23 mouse cellular contexts compared by ENCODE assay signal in the genomic region with DNA sequence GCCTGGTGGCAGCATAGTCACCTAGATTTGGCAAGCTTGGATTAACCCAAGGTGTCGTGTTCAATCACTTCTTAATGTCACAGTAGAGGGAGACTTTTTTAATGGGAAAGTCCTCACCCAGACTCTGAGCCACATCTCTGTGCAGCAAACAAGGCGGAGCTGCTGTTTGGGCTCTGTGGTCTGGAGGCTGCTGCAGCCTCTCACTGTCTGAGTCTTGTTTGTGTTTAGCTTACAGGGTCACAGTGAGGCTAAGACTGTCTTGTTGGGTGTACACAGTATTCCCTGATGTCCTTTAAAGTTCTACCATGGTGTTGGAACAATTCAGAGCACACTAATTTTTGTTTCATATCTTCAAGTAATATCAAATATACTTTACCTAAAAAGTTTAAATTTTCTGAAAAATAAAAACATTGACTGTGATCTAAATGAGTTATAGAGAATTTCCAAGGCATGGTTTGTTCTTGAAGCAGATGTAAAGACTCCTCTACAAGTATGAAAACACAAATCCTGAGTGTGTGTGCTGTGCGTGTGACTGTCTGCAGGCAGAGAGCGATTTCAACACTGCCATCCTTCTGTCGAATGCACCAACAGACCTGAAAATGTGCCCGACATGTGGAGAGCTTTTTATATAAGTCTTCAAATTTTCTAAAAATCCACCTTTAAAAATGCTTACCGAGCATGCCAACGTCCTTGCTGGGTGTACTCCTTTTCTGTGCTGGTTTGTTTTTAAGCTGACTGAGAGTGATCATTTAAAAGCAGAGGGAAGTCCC. TPM values are rescaled to one million over a fixed set of nuclear protein-coding genes. Genes with fewer than 3 reads are reported as not detected.
DNase-seq lines count a peak whose midpoint lies in the region; ATAC-seq and TF ChIP-seq lines count a peak whose summit lies in the region.
"Had no signal": no experiment of that assay in that cellular context is flagged by ENCODE, and none has a peak within 500 bp of the region (broad histone marks: within the 10 kb centered on the region; RNA-seq: fewer than 3 reads in every experiment).

No protein-coding gene starts in this region.

- H3K36me3 ChIP-seq in kidney, postnatal 0 days (ENCODE audit: insufficient read depth, low read length), result no peaks in the 10 kb centered on the region
- peaks cover 11% of the 10 kb centered on the region for H3K36me3 ChIP-seq in midbrain, embryonic 10.5 days
- no peaks in the 10 kb centered on the region for H3K36me3 ChIP-seq in midbrain, embryonic 11.5 days (ENCODE audit: control insufficient read depth, insufficient read depth, low read length)
- no peaks in the 10 kb centered on the region for H3K36me3 ChIP-seq in midbrain, embryonic 16.5 days (ENCODE audit: control insufficient read depth, insufficient read depth, low read length)

- H3K9ac ChIP-seq in kidney, postnatal 0 days (ENCODE audit: low read depth, low read length), result no peak overlapping the region
- no peak overlapping the region for H3K9ac ChIP-seq in midbrain, embryonic 11.5 days (ENCODE audit: low read length)
- no peak overlapping the region for H3K9ac ChIP-seq in midbrain, embryonic 16.5 days (ENCODE audit: low read depth, low read length)
- H3K9ac ChIP-seq: limb, embryonic 12.5 days; liver, embryonic 12.5 days had no signal

- 0 out of 2 replicates have a peak, but pooled peaks have one; percentile 15 for ATAC-seq in frontal cortex, adult (ENCODE audit: low TSS enrichment)
- ATAC-seq in kidney, postnatal 0 days (replicated peaks; ENCODE audit: low FRiP score, low read depth), result no peak
- no peak for ATAC-seq in midbrain, embryonic 11.5 days (ENCODE audit: low FRiP score)
- ATAC-seq in midbrain, embryonic 16.5 days, result no peak
- ATAC-seq: activated CD4-positive, CD25-positive, alpha-beta regulatory T cell, adult 4 months; forebrain, embryonic 14.5 days; intestine, postnatal 0 days; liver, embryonic 12.5 days had no signal

- H3K27ac ChIP-seq in kidney, postnatal 0 days, result no peak overlapping the region
- peak overlapping the region; percentile 64; the same call in 1 of the 2 replicates for H3K27ac ChIP-seq in midbrain, embryonic 10.5 days (replicated peaks)
- H3K27ac ChIP-seq in midbrain, embryonic 11.5 days (ENCODE audit: low read depth, low read length), result no peak overlapping the region
- H3K27ac ChIP-seq in midbrain, embryonic 16.5 days (ENCODE audit: low read length), result peak overlapping the region; percentile 42; the same call in 1 of the 2 replicates
- H3K27ac ChIP-seq: limb, embryonic 12.5 days; liver, embryonic 12.5 days; stomach, postnatal 0 days had no signal

- H3K27me3 ChIP-seq in kidney, postnatal 0 days (ENCODE audit: insufficient read depth, low read length), result no peaks in the 10 kb centered on the region
- H3K27me3 ChIP-seq in midbrain, embryonic 10.5 days (ENCODE audit: low read depth, poor library complexity, severe bottlenecking), result no peaks in the 10 kb centered on the region
- H3K27me3 ChIP-seq in midbrain, embryonic 11.5 days (ENCODE audit: control insufficient read depth, insufficient read depth, low read length), result no peaks in the 10 kb centered on the region
- no peaks in the 10 kb centered on the region for H3K27me3 ChIP-seq in midbrain, embryonic 16.5 days (ENCODE audit: control insufficient read depth, insufficient read depth, low read depth, low read length)
- H3K27me3 ChIP-seq: limb, embryonic 12.5 days; liver, embryonic 12.5 days had no signal

- no peak overlapping the region for H3K4me2 ChIP-seq in kidney, postnatal 0 days (ENCODE audit: low read length)
- no peak overlapping the region for H3K4me2 ChIP-seq in midbrain, embryonic 11.5 days
- H3K4me2 ChIP-seq in midbrain, embryonic 16.5 days (ENCODE audit: low read length), result no peak overlapping the region
- H3K4me2 ChIP-seq: limb, embryonic 12.5 days; liver, embryonic 12.5 days had no signal

- TF ChIP-seq CTCF in kidney, postnatal 0 days (IDR thresholded peaks at IDR 0.05; ENCODE audit: low read depth), result no peak

- no peaks in the 10 kb centered on the region for H3K4me1 ChIP-seq in kidney, postnatal 0 days (replicated peaks; ENCODE audit: insufficient read depth, low read length)
- peaks cover 14% of the 10 kb centered on the region; the same call in 1 of the 2 replicates for H3K4me1 ChIP-seq in midbrain, embryonic 10.5 days
- H3K4me1 ChIP-seq in midbrain, embryonic 11.5 days (ENCODE audit: control insufficient read depth, insufficient read depth, low read length), result no peaks in the 10 kb centered on the region
- H3K4me1 ChIP-seq in midbrain, embryonic 16.5 days (ENCODE audit: control insufficient read depth, insufficient read depth, low read length), result peaks cover 19% of the 10 kb centered on the region

- no peak for DNase-seq in frontal cortex, postnatal 14 days (ENCODE audit: low spot score in 2 of 2)
- DNase-seq in kidney, postnatal 0 days (ENCODE audit: low spot score), result peak; percentile 62
- no peak for DNase-seq in kidney, adult 9 months
- DNase-seq in midbrain, embryonic 10.5 days (ENCODE audit: low spot score), result no peak
- no peak for DNase-seq in midbrain, embryonic 11.5 days (ENCODE audit: low spot score, missing footprints)
- no peak for DNase-seq in adrenal gland, postnatal 36 days
- DNase-seq: adrenal gland, postnatal 14 days; cerebellum, adult 11-12 months; cerebellum, postnatal 14 days; gastrocnemius, postnatal 36 days; layer of hippocampus, adult 9-11 months; lung, adult 2 months; thymus, postnatal 25 days had no signal

- WGBS in kidney, postnatal 0 days, result 63% methylated on average over 8 of the region's 8 CpGs
- 89% methylated on average over 8 of the region's 8 CpGs for WGBS in midbrain, embryonic 10.5 days
- WGBS in midbrain, embryonic 11.5 days, result 83% methylated on average over 8 of the region's 8 CpGs
- 72% methylated on average over 8 of the region's 8 CpGs for WGBS in midbrain, embryonic 16.5 days

- no peak overlapping the region for H3K4me3 ChIP-seq in kidney, postnatal 0 days (replicated peaks; ENCODE audit: low read depth, low read length)
- no peak overlapping the region for H3K4me3 ChIP-seq in midbrain, embryonic 10.5 days
- H3K4me3 ChIP-seq in midbrain, embryonic 11.5 days (ENCODE audit: low read depth, low read length), result no peak overlapping the region
- H3K4me3 ChIP-seq in midbrain, embryonic 16.5 days (ENCODE audit: low read depth, low read length), result no peak overlapping the region
- H3K4me3 ChIP-seq: erythroblast, embryonic 14.5 days; limb, embryonic 12.5 days; liver, embryonic 12.5 days had no signal

- H3K9me3 ChIP-seq in kidney, postnatal 0 days (replicated peaks; ENCODE audit: low read length), result no peaks in the 10 kb centered on the region
- H3K9me3 ChIP-seq in midbrain, embryonic 10.5 days (replicated peaks), result 0 out of 2 replicates have a peak, but pooled peaks cover 4% of the 10 kb centered on the region
- H3K9me3 ChIP-seq in midbrain, embryonic 11.5 days (ENCODE audit: control insufficient read depth, low read length), result no peaks in the 10 kb centered on the region
- H3K9me3 ChIP-seq in midbrain, embryonic 16.5 days (replicated peaks; ENCODE audit: control insufficient read depth, low read length, poor library complexity, severe bottlenecking), result 0 out of 2 replicates have a peak, but pooled peaks cover 2% of the 10 kb centered on the region
- H3K9me3 ChIP-seq: G1E; liver, embryonic 12.5 days had no signal

RNA-seq across cellular contexts. Expression of a gene that starts 27.4 kb away (rescaled TPM):
- 24.8 and 25.5 TPM in 2 replicates for polyA plus RNA-seq in kidney, postnatal 0 days (2015; fragmentation: Nextera tagmentation; extraction: Ambion mirVana)
- polyA plus RNA-seq in midbrain, embryonic 10.5 days (2016; fragmentation: Nextera tagmentation; extraction: Ambion mirVana), result 22.5 and 22.7 TPM in 2 replicates
- 16.0 and 16.4 TPM in 2 replicates for polyA plus RNA-seq in midbrain, embryonic 11.5 days (2014; fragmentation: Nextera tagmentation; extraction: Ambion mirVana)
- 15.5 and 17.3 TPM in 2 replicates for polyA plus RNA-seq in midbrain, embryonic 16.5 days (2015; fragmentation: Nextera tagmentation; extraction: Ambion mirVana)
- total RNA-seq in adrenal gland, postnatal 36 days (2021), result 10 to 100 TPM; 12.7 to 19.5 TPM

Comparison
In these comparisons a context has a peak if more than half of its experiments do, and no peak if none do; other contexts are left out.
1. H3K27ac ChIP-seq: peak in midbrain, embryonic 10.5 days (single experiment) and midbrain, embryonic 16.5 days (single experiment); none in kidney, postnatal 0 days (single experiment) and midbrain, embryonic 11.5 days (single experiment).